Mouse (Mus musculus): Measurements from ENCODE around the gene Acsl4.

DNA sequence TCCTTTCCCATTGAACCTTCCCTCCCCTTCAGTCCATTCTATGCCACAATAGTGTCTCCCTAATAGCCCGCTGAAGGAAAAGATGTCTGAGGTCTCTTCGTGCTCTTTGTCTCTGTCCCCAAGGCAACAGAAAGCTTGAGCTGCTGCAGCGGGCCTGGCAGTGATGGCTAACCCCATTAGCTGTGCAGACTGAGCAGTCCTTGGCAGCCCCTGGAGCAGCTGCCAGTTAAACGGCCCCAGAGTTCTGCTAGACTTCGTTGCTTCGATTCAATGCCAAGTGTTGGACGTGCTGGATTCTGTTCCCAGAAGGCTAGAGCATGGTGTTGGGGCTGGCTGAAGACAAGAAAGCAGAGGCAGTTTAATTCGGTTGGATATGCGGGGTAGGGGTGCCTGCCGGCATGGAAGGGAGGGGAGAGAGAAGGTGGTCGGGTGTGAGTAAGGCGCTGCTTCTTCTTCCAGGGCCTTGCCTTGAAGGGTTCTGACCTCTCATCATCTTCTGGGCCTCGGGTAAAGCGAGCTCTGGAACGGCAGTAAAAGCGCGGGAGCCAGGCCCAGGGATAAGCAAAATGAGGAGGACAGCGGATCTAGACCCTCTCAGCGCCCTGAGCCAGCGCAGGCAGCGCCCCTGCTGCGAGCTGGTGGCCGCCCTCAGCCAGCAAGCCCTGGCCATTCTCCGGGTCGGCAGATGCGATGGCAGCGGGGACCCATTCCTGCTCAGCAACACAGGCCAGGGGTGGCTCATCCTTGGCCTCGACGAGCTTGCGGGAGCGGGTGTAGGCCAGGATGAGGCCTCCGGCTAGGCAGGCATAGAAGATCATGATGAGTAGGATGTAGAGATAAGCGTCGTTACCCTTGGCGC is 85.1 kb downstream of the Acsl4 start:
- no peak for TF ChIP-seq GATA1 (IDR thresholded peaks at IDR 0.05; ENCODE audit: borderline replicate concordance, low read length)
- no peak for TF ChIP-seq FLI1 (IDR thresholded peaks at IDR 0.05; ENCODE audit: low read length)

All from megakaryocyte, embryonic 14.5 days (primary cell).